In the genomic region with DNA sequence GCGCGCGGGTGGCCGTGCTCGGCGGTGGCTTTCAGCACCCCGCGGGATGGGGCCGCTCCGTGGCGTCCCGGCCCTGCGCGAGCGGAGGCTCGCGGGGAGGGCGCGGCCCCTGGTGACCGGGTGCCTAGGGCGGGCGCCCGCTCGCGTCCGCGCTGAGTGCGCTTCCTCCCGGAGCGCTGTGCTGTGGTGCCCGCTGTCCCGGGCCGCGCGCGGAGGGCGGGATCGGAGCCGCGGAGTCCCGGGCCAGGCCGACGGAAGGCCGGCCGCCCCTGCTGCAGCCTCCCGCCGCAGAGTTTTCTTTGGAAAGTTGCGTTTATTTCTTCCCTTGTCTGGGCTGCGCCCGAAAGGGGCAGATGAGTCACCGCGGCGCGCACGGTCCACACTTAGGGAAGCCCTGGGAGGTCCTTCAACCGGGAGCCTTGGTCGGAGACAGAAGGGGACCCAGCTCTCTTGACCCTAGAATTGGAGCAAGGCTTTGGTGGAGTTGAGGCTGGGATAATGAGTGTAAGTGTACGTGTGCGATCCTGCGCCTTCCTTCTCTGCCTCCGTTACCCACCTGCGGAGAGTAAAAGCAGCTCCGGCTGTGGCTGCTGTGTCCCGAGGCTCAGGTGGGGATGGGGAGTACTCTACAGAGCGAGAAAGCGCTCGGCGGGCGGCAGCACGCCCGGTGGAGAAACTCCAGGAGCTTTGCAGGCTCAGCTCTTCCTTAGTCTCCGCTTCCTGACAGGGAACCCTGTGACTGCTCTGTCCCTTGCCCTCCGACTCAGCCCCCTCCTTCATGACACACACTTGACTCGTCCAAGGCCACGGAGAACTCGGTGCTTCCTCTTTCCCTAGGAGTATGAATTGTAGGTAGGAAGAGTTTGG, we compare ENCODE assay signal across 8 mouse cellular contexts. TPM values are rescaled to one million over a fixed set of nuclear protein-coding genes. Genes with fewer than 3 reads are reported as not detected.
DNase-seq lines count a peak whose midpoint lies in the region; ATAC-seq and TF ChIP-seq lines count a peak whose summit lies in the region.

No protein-coding gene starts in this region.

- intact Hi-C loops in heart, adult 2 months (cut with DNase I): loop anchor here (2.0 kb wide), 1 partner anchor 21 kb away; no protein-coding TSS in a partner anchor
- intact Hi-C loops in gastrocnemius, postnatal 36 days (cut with DNase I): no loop called here

- peak overlapping the region; percentile 67 for H3K4me3 ChIP-seq in heart, adult 2 months
- H3K4me3 ChIP-seq in forebrain, embryonic 15.5 days: peak overlapping the region; percentile 90
- H3K4me3 ChIP-seq in midbrain, embryonic 10.5 days: peak overlapping the region; percentile 95

- no peak for TF ChIP-seq CTCF in heart, adult 2 months (IDR thresholded peaks at IDR 0.05)

- H3K27me3 ChIP-seq in heart, adult 2 months (ENCODE audit: control insufficient read depth, insufficient read depth, low read length): peaks cover 4% of the 10 kb centered on the region
- peaks cover 19% of the 10 kb centered on the region; the same call in 1 of the 2 replicates for H3K27me3 ChIP-seq in forebrain, embryonic 15.5 days
- H3K27me3 ChIP-seq in midbrain, embryonic 10.5 days (ENCODE audit: low read depth, poor library complexity, severe bottlenecking): peaks cover 81% of the 10 kb centered on the region

- no peaks in the 10 kb centered on the region for H3K36me3 ChIP-seq in heart, adult 2 months (ENCODE audit: control insufficient read depth, insufficient read depth, low read length)
- H3K36me3 ChIP-seq in forebrain, embryonic 15.5 days: no peaks in the 10 kb centered on the region
- no peaks in the 10 kb centered on the region for H3K36me3 ChIP-seq in midbrain, embryonic 10.5 days

- no peaks in the 10 kb centered on the region for H3K9me3 ChIP-seq in forebrain, embryonic 15.5 days
- no peaks in the 10 kb centered on the region for H3K9me3 ChIP-seq in midbrain, embryonic 10.5 days (replicated peaks)

- no peak for TF ChIP-seq EP300 in heart, adult 2 months (IDR thresholded peaks at IDR 0.05; ENCODE audit: insufficient read depth, low read depth, low read length)

- TF ChIP-seq POLR2A in heart, adult 2 months (IDR thresholded peaks at IDR 0.05; ENCODE audit: insufficient read depth, low read depth, low read length): no peak

- peak overlapping the region; percentile 95 for H3K4me2 ChIP-seq in forebrain, embryonic 15.5 days (replicated peaks)

- 3% methylated on average over 75 of the region's 76 CpGs for WGBS in heart, adult 2 months
- WGBS in forebrain, embryonic 15.5 days: under 1% methylated on average over 71 of the region's 76 CpGs
- under 1% methylated on average over 76 of the region's 76 CpGs for WGBS in midbrain, embryonic 10.5 days

- peak; percentile 84 for ATAC-seq in forebrain, embryonic 15.5 days (replicated peaks)

- H3K9ac ChIP-seq in heart, adult 2 months (ENCODE audit: low read depth, low read length): peak overlapping the region; percentile 88
- peak overlapping the region; percentile 64 for H3K9ac ChIP-seq in forebrain, embryonic 15.5 days (replicated peaks)

- H3K27ac ChIP-seq in heart, adult 2 months: peak overlapping the region; percentile 61
- no peak overlapping the region for H3K27ac ChIP-seq in forebrain, embryonic 15.5 days (replicated peaks)
- H3K27ac ChIP-seq in midbrain, embryonic 10.5 days (replicated peaks): peak overlapping the region; percentile 93

- H3K79me2 ChIP-seq in heart, adult 2 months (replicated peaks; ENCODE audit: control insufficient read depth, insufficient read depth, low read length): no peaks in the 10 kb centered on the region

- DNase-seq in heart, adult 2 months: peak; percentile 64
- DNase-seq in heart, adult 8-10 months (ENCODE audit: low spot score): no peak
- peak; percentile 2 for DNase-seq in T-cell, adult 2 months (ENCODE audit: low spot score)
- DNase-seq in kidney, adult 9 months: peak; percentile 31
- DNase-seq in midbrain, embryonic 10.5 days (ENCODE audit: low spot score): peak; percentile 49
- no peak for DNase-seq in layer of hippocampus, postnatal 25 days (ENCODE audit: extremely low spot score in 1 of 2, low spot score in 1 of 2)
- DNase-seq in gastrocnemius, postnatal 36 days: no peak

- H3K4me1 ChIP-seq in heart, adult 2 months (ENCODE audit: control insufficient read depth, insufficient read depth, low read length): peaks cover 7% of the 10 kb centered on the region
- peaks cover 13% of the 10 kb centered on the region for H3K4me1 ChIP-seq in forebrain, embryonic 15.5 days
- H3K4me1 ChIP-seq in midbrain, embryonic 10.5 days: peaks cover 71% of the 10 kb centered on the region

RNA-seq across cellular contexts. Expression of a gene that starts 0.6 kb away (rescaled TPM):
- total RNA-seq in heart, adult 2 months (2021): 1 to 10 TPM; 3.8 to 7.0 TPM
- 5.5 and 6.4 TPM in 2 replicates for polyA plus RNA-seq in heart, adult 2 months (2012; rRNA removed)
- 1 to 10 TPM; 2.4 to 4.7 (median 3.3) TPM for total RNA-seq in heart, adult 8-10 months (2022)
- 1.8 and 2.4 TPM in 2 replicates for polyA plus RNA-seq in forebrain, embryonic 15.5 days (2015; fragmentation: Nextera tagmentation; extraction: Ambion mirVana)
- polyA plus RNA-seq in midbrain, embryonic 10.5 days (2016; fragmentation: Nextera tagmentation; extraction: Ambion mirVana): 18.6 and 22.3 TPM in 2 replicates
- 1 to 10 TPM; 2.4 TPM for total RNA-seq in layer of hippocampus, postnatal 25 days (2021)
- total RNA-seq in gastrocnemius, postnatal 36 days (2021): 1 to 10 TPM; 1.9 to 2.1 TPM

RNA-seq across cellular contexts. Expression of a gene that starts 44.1 kb away (rescaled TPM):
- 10 to 100 TPM; 76.5 to 77.4 TPM for total RNA-seq in heart, adult 2 months (2021)
- polyA plus RNA-seq in heart, adult 2 months (2012; rRNA removed): 20.8 and 32.7 TPM in 2 replicates
- total RNA-seq in heart, adult 8-10 months (2022): 10 to 100 TPM; 62.5 to 79.4 (median 76.0) TPM
- polyA plus RNA-seq in forebrain, embryonic 15.5 days (2015; fragmentation: Nextera tagmentation; extraction: Ambion mirVana): 12.0 and 14.6 TPM in 2 replicates
- polyA plus RNA-seq in midbrain, embryonic 10.5 days (2016; fragmentation: Nextera tagmentation; extraction: Ambion mirVana): 12.5 and 13.3 TPM in 2 replicates
- total RNA-seq in layer of hippocampus, postnatal 25 days (2021): 10 to 100 TPM; 51.8 to 60.4 TPM
- total RNA-seq in gastrocnemius, postnatal 36 days (2021): 10 to 100 TPM; 60.7 to 64.9 TPM

RNA-seq across cellular contexts. Expression of a gene that starts 53.0 kb away (rescaled TPM):
- 10 to 100 TPM; 59.5 to 64.3 TPM for total RNA-seq in heart, adult 2 months (2021)
- 9.9 and 18.9 TPM in 2 replicates for polyA plus RNA-seq in heart, adult 2 months (2012; rRNA removed)
- 10 to 100 TPM; 55.6 to 68.7 (median 62.6) TPM for total RNA-seq in heart, adult 8-10 months (2022)
- polyA plus RNA-seq in forebrain, embryonic 15.5 days (2015; fragmentation: Nextera tagmentation; extraction: Ambion mirVana): 62.9 and 63.2 TPM in 2 replicates
- polyA plus RNA-seq in midbrain, embryonic 10.5 days (2016; fragmentation: Nextera tagmentation; extraction: Ambion mirVana): 103 and 104 TPM in 2 replicates
- total RNA-seq in layer of hippocampus, postnatal 25 days (2021): 100 to 1,000 TPM; 150 to 157 TPM
- 10 to 100 TPM; 55.6 to 61.1 TPM for total RNA-seq in gastrocnemius, postnatal 36 days (2021)

Comparison
In these comparisons a context has a peak if more than half of its experiments do, and no peak if none do; other contexts are left out.
1. DNase-seq: peak in heart, adult 2 months (2 of 2), T-cell, adult 2 months (single experiment), kidney, adult 9 months (single experiment) and midbrain, embryonic 10.5 days (single experiment); none in heart, adult 8-10 months (single experiment), layer of hippocampus, postnatal 25 days (0 of 2) and gastrocnemius, postnatal 36 days (0 of 2).
2. Peak in every context shown above with its lines, with median percentiles within 50 percentile points of each other: H3K4me3 ChIP-seq.